Mouse (Mus musculus) liver, postnatal 0 days (tissue): ENCODE results near the gene Gphn.

Experiments
- CTCF ChIP-seq: sonication (generic); IDR thresholded peaks from 2 replicates; pipeline ENCODE4 v1.5.1; 2016; ENCODE audit warnings: antibody characterized with exemption, low read depth
- EP300 ChIP-seq: IDR thresholded peaks from 2 replicates; pipeline ENCODE4 v1.6.1; 2016; ENCODE audit warnings: antibody characterized with exemption, low read depth, mild to moderate bottlenecking

GRCm38 (mm10) chr12:78640086-78640485 lies 413.9 kb downstream of the Gphn start:
- no peak for TF ChIP-seq CTCF
- no peak for TF ChIP-seq EP300
